ENCODE assay signal across 24 mouse cellular contexts in genomic region chr15:94307888-94308287, GRCm38 (mm10).
DNase-seq lines count a peak whose midpoint lies in the region; ATAC-seq and TF ChIP-seq lines count a peak whose summit lies in the region.
"Had no signal": no experiment of that assay in that cellular context is flagged by ENCODE, and none has a peak within 500 bp of the region (broad histone marks: within the 10 kb centered on the region; RNA-seq: fewer than 3 reads in every experiment).

No protein-coding gene starts in this region.

- no peaks in the 10 kb centered on the region for H3K9me3 ChIP-seq in midbrain, embryonic 11.5 days (ENCODE audit: control insufficient read depth, low read length)
- H3K9me3 ChIP-seq in midbrain, embryonic 13.5 days, result no peaks in the 10 kb centered on the region
- no peaks in the 10 kb centered on the region for H3K9me3 ChIP-seq in intestine, postnatal 0 days (ENCODE audit: control insufficient read depth)
- H3K9me3 ChIP-seq: embryonic facial prominence, embryonic 13.5 days; embryonic facial prominence, embryonic 15.5 days; forebrain, embryonic 10.5 days; forebrain, embryonic 12.5 days had no signal

- H3K27me3 ChIP-seq in midbrain, embryonic 11.5 days (ENCODE audit: control insufficient read depth, insufficient read depth, low read length), result no peaks in the 10 kb centered on the region
- no peaks in the 10 kb centered on the region for H3K27me3 ChIP-seq in midbrain, embryonic 13.5 days
- no peaks in the 10 kb centered on the region for H3K27me3 ChIP-seq in intestine, postnatal 0 days (replicated peaks; ENCODE audit: control insufficient read depth, insufficient read depth, low read length)
- H3K27me3 ChIP-seq: embryonic facial prominence, embryonic 13.5 days; embryonic facial prominence, embryonic 15.5 days; forebrain, embryonic 12.5 days; Patski had no signal

- no peak overlapping the region for H3K4me2 ChIP-seq in midbrain, embryonic 11.5 days
- H3K4me2 ChIP-seq in midbrain, embryonic 13.5 days (replicated peaks), result no peak overlapping the region
- no peak overlapping the region for H3K4me2 ChIP-seq in intestine, postnatal 0 days (replicated peaks; ENCODE audit: low read depth)
- H3K4me2 ChIP-seq: embryonic facial prominence, embryonic 13.5 days; embryonic facial prominence, embryonic 15.5 days; forebrain, embryonic 12.5 days had no signal

- H3K9ac ChIP-seq in midbrain, embryonic 11.5 days (ENCODE audit: low read length), result no peak overlapping the region
- H3K9ac ChIP-seq in midbrain, embryonic 13.5 days (replicated peaks), result no peak overlapping the region
- no peak overlapping the region for H3K9ac ChIP-seq in intestine, postnatal 0 days (ENCODE audit: low read depth, low read length)
- H3K9ac ChIP-seq: embryonic facial prominence, embryonic 13.5 days; embryonic facial prominence, embryonic 15.5 days; forebrain, embryonic 12.5 days had no signal

- ATAC-seq in midbrain, embryonic 11.5 days (ENCODE audit: low FRiP score), result no peak
- no peak for ATAC-seq in midbrain, embryonic 13.5 days
- ATAC-seq in common myeloid progenitor, adult 5-6 weeks (replicated peaks; ENCODE audit: low read depth, poor library complexity, severe bottlenecking), result peak; percentile 50; the same call in 1 of the 2 replicates
- ATAC-seq in intestine, postnatal 0 days, result no peak
- ATAC-seq: activated CD4-positive, CD25-positive, alpha-beta regulatory T cell, adult 4 months; forebrain, embryonic 14.5 days; forebrain, embryonic 16.5 days; Patski had no signal

- no peak overlapping the region for H3K27ac ChIP-seq in midbrain, embryonic 11.5 days (ENCODE audit: low read depth, low read length)
- no peak overlapping the region for H3K27ac ChIP-seq in midbrain, embryonic 13.5 days
- H3K27ac ChIP-seq in intestine, postnatal 0 days (ENCODE audit: low read depth, low read length), result no peak overlapping the region
- H3K27ac ChIP-seq: embryonic facial prominence, embryonic 13.5 days; embryonic facial prominence, embryonic 15.5 days; forebrain, embryonic 10.5 days; forebrain, embryonic 12.5 days had no signal

- H3K36me3 ChIP-seq in midbrain, embryonic 11.5 days (ENCODE audit: control insufficient read depth, insufficient read depth, low read length), result no peaks in the 10 kb centered on the region
- H3K36me3 ChIP-seq in midbrain, embryonic 13.5 days, result no peaks in the 10 kb centered on the region
- no peaks in the 10 kb centered on the region for H3K36me3 ChIP-seq in intestine, postnatal 0 days (ENCODE audit: control insufficient read depth, insufficient read depth)
- H3K36me3 ChIP-seq: embryonic facial prominence, embryonic 13.5 days; embryonic facial prominence, embryonic 15.5 days; forebrain, embryonic 10.5 days; forebrain, embryonic 12.5 days; G1E had no signal

- peak; percentile 79 for DNase-seq in midbrain, embryonic 11.5 days (ENCODE audit: low spot score, missing footprints)
- DNase-seq in cerebellum, postnatal 4 days (ENCODE audit: low spot score in 2 of 2), result no peak
- DNase-seq: adrenal gland, adult 8-10 months; adrenal gland, postnatal 14 days; adrenal gland, postnatal 36 days; cerebellum, adult 11-12 months; cerebellum, adult 2 months; cerebellum, adult 9-10 months; cerebellum, postnatal 10 days; cerebellum, postnatal 36 days; embryo, embryonic 11 days had no signal

- 82% methylated on average over 9 of the region's 9 CpGs for WGBS in midbrain, embryonic 11.5 days
- WGBS in midbrain, embryonic 13.5 days, result 81% methylated on average over 9 of the region's 9 CpGs
- 75% methylated on average over 9 of the region's 9 CpGs for WGBS in intestine, postnatal 0 days

- H3K4me1 ChIP-seq in midbrain, embryonic 11.5 days (ENCODE audit: control insufficient read depth, insufficient read depth, low read length), result no peaks in the 10 kb centered on the region
- H3K4me1 ChIP-seq in midbrain, embryonic 13.5 days (replicated peaks), result no peaks in the 10 kb centered on the region
- H3K4me1 ChIP-seq in intestine, postnatal 0 days (replicated peaks; ENCODE audit: control insufficient read depth, insufficient read depth, low read length), result no peaks in the 10 kb centered on the region
- H3K4me1 ChIP-seq: embryonic facial prominence, embryonic 15.5 days; forebrain, embryonic 10.5 days; forebrain, embryonic 12.5 days had no signal

- H3K4me3 ChIP-seq in midbrain, embryonic 11.5 days (ENCODE audit: low read depth, low read length), result no peak overlapping the region
- no peak overlapping the region for H3K4me3 ChIP-seq in midbrain, embryonic 13.5 days (replicated peaks)
- no peak overlapping the region for H3K4me3 ChIP-seq in intestine, postnatal 0 days (ENCODE audit: low read depth, low read length)
- H3K4me3 ChIP-seq: embryonic facial prominence, embryonic 13.5 days; embryonic facial prominence, embryonic 15.5 days; erythroblast, embryonic 14.5 days; forebrain, embryonic 10.5 days; forebrain, embryonic 12.5 days had no signal

- TF ChIP-seq CTCF in intestine, postnatal 0 days (IDR thresholded peaks at IDR 0.05; ENCODE audit: low read depth), result no peak
